Mouse (Mus musculus) embryonic facial prominence, embryonic 15.5 days (tissue): ENCODE measurements around the gene Ptprt. TPM values are rescaled to one million over a fixed set of nuclear protein-coding genes. Genes with fewer than 3 reads are reported as not detected.
A peak's percentile ranks its signal among the peaks of the same experiment; 100 is the strongest.
"Not testable (repeated sequence)": the region's sequence is repeated elsewhere in the genome, so short reads cannot be mapped to it uniquely, and the experiment has no call there.

Source experiments
- ATAC-seq: fragments of 200-750 bp; cut with Nextera tagmentation; 2 replicates; pipeline ENCODE4 v1.8.0; 2017; ENCODE audit warnings: low read depth, moderate TSS enrichment; ENCODE audit not compliant: insufficient number of reproducible peaks, low FRiP score, low TSS enrichment
- H3K27ac ChIP-seq: fragments of 300-500 bp; sonication (generic); replicated peaks from 2 replicates; pipeline ENCODE4 v1.5.1; 2015; ENCODE audit warnings: mild to moderate bottlenecking, inconsistent platforms
- H3K27me3 ChIP-seq: fragments of 300-500 bp; sonication (generic); 2 replicates; pipeline ENCODE4 v1.6.1; 2015; ENCODE audit warnings: inconsistent platforms
- H3K36me3 ChIP-seq: fragments of 300-500 bp; sonication (generic); 2 replicates; pipeline ENCODE4 v1.6.1; 2015; ENCODE audit warnings: mild to moderate bottlenecking, inconsistent platforms
- H3K4me1 ChIP-seq: fragments of 300-500 bp; sonication (generic); 2 replicates; pipeline ENCODE4 v1.6.1; 2015; ENCODE audit warnings: inconsistent platforms
- H3K4me2 ChIP-seq: fragments of 300-500 bp; sonication (generic); replicated peaks from 2 replicates; pipeline ENCODE4 v1.6.1; 2015; ENCODE audit warnings: mild to moderate bottlenecking, inconsistent platforms
- H3K4me3 ChIP-seq: fragments of 300-500 bp; sonication (generic); replicated peaks from 2 replicates; pipeline ENCODE4 v1.5.1; 2015; ENCODE audit warnings: mild to moderate bottlenecking, inconsistent platforms
- H3K9ac ChIP-seq: fragments of 300-500 bp; sonication (generic); 2 replicates; pipeline ENCODE4 v1.6.1; 2015; ENCODE audit warnings: inconsistent platforms
- H3K9me3 ChIP-seq: fragments of 300-500 bp; sonication (generic); replicated peaks from 2 replicates; pipeline ENCODE4 v1.6.1; 2016; ENCODE audit warnings: inconsistent platforms
- WGBS: fragments of 180-500 bp; shearing (Covaris S2); methylation state at CpG from one replicate; pipeline ENCODE4 v1.1.7; 2015; 5-methylcytosine and 5-hydroxymethylcytosine counted together
- polyA plus RNA-seq: library from polyadenylated mRNA; unstranded; fragments of >200 nt; fragmentation: Nextera tagmentation; extraction: Ambion mirVana; gene quantifications from 2 replicates; pipeline ENCODE4 v1.2.1, GENCODE M21; 2015

The Ptprt gene
- polyA plus RNA-seq, 1 experiment from 2014 or later, result 2.6 TPM

- no peaks in the 10 kb centered on the region for H3K9me3 ChIP-seq
- H3K4me3 ChIP-seq, result no peak overlapping the region
- no peaks in the 10 kb centered on the region for H3K27me3 ChIP-seq
- H3K27ac ChIP-seq, result no peak overlapping the region
- no peak overlapping the region for H3K9ac ChIP-seq
- no peaks in the 10 kb centered on the region for H3K36me3 ChIP-seq
- 48% methylated on average over 5 of the region's 5 CpGs for WGBS
- ATAC-seq, result no peak
- H3K4me1 ChIP-seq, result no peaks in the 10 kb centered on the region
- no peak overlapping the region for H3K4me2 ChIP-seq
These were observed 1144.0 kb downstream of the Ptprt start for GRCm38 (mm10) chr2:161516921-161517320.

GRCm38 (mm10) chr2:161513256-161513655 lies 1147.7 kb downstream of the Ptprt start:
- H3K4me2 ChIP-seq, result no peak overlapping the region
- H3K9ac ChIP-seq, result no peak overlapping the region
- 74% methylated on average over 1 of the region's 1 CpGs for WGBS
- no peak overlapping the region for H3K4me3 ChIP-seq
- no peak for ATAC-seq
- no peaks in the 10 kb centered on the region for H3K27me3 ChIP-seq
- H3K4me1 ChIP-seq, result 0 out of 2 replicates have a peak, but pooled peaks cover 3% of the 10 kb centered on the region
- no peaks in the 10 kb centered on the region for H3K9me3 ChIP-seq
- no peaks in the 10 kb centered on the region for H3K36me3 ChIP-seq
- H3K27ac ChIP-seq, result no peak overlapping the region

DNA sequence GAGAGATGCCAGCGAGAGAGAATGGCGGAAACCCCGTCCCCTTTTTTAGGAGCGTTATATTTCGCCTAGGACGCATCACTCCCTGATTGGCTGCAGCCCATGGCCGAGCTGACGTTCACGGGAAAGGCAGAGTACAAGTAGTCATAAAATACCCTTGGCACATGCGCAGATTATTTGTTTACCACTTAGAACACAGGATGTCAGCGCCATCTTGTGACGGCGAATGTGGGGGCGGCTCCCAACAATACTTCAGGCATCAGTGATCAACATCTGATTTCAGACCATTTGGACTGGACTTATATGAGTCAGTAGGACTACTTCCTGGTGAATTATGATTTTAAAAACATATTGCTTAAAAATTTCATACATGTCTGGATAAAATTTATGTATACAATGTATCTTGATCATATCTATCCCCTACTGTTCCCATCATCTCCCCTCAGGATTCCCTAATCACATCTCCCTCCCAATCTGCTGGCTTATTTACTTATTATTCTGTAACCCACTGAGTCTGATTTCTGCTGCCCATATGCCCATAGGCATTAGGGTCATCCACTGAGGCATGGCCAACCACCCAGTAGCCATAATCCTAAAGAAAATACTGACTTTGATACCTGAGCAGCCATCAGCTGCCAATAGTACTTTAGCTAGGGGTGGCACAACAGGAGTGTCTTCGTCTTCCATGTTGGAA lies 1148.9 kb downstream of the Ptprt start:
- not testable (repeated sequence) for H3K36me3 ChIP-seq, H3K9me3 ChIP-seq, H3K4me3 ChIP-seq, H3K27ac ChIP-seq, ATAC-seq, H3K4me1 ChIP-seq, H3K27me3 ChIP-seq, H3K9ac ChIP-seq, H3K4me2 ChIP-seq
- 13% methylated on average over 6 of the region's 15 CpGs for WGBS

DNA sequence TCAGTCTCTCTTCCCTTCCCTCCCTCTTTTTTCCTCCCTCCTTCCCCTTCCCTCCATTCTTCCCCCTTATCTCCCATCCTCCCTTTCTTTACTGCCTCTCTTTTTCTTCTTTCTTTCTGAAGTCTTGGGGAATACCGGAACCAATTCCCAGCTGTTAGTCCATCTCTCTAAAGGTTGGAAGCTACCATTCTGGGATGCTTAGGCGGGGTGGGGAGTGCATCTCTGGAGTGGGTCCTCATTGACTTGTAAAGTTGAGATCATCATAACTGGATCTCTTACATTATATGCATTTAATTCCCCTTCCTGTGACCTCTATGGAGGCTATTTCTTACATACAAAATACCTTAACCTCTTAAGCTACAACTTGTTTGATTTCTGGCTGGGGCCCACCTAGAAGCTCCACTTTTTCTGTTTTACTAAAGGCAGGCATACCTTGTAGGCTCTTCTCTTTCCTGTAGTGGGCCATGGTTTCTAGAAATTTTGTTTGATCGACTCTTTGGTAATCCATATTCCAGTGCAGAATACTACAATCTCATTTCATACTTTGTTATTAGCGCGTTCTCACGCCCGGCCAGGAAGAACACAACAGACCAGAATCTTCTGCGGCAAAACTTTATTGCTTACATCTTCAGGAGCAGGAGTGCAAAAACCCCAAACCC lies 1149.7 kb downstream of the Ptprt start:
- no peak overlapping the region for H3K9ac ChIP-seq
- no peaks in the 10 kb centered on the region for H3K27me3 ChIP-seq
- ATAC-seq, result no peak
- no peaks in the 10 kb centered on the region for H3K36me3 ChIP-seq
- 0 out of 2 replicates have a peak, but pooled peaks cover 3% of the 10 kb centered on the region for H3K4me1 ChIP-seq
- 14% methylated on average over 8 of the region's 8 CpGs for WGBS
- no peaks in the 10 kb centered on the region for H3K9me3 ChIP-seq
- H3K4me2 ChIP-seq, result peak overlapping the region; percentile 51
- peak overlapping the region; percentile 43 for H3K4me3 ChIP-seq
- H3K27ac ChIP-seq, result no peak overlapping the region

DNA sequence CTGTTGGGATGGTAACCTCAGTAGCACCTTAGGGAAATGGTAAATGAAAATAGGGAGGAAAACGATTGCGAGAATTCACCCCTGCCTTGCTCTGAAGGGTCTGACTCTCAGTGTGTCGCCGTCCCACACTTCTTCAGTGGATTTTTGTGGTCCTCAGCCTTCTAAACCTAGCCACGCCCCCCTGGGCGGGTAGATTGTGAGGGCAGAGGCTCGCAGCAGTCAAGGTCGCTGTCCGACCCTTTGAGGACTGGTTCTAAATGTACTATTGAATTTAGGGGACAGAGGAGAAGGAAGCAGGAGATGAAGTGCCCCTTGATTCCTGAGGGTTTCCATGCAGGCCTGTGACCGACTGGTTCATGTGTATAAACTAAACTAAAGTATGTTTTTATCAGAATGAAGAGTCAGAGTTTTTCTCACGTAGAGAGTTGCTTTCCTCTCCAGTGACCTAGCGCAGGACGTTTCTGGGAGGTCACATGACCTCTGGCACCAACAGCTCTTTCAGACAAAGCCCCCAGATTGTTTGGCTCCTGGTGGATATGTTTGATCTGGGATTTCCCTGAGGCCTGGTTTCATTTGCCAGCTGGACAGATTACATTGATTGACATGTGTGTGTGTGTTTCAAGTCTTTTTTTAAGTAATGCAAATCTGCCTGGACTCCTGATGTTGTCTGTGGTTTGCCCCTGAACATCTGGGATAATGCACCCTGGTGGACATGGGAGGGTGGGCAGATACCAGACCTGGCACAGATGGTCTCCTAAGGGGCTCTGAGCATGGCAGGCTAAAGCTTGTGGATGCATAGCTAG lies 1161.6 kb downstream of the Ptprt start:
- Histone ChIP-seq H3K4me1 (peaks cover 7% of the 10 kb centered on the region), H3K36me3 (no peaks in the 10 kb centered on the region), H3K27ac (no peak overlapping the region), H3K27me3 (no peaks in the 10 kb centered on the region), H3K9me3 (no peaks in the 10 kb centered on the region), H3K4me2 (peak overlapping the region; percentile 46), H3K4me3 (peak overlapping the region; percentile 23; the same call in 1 of the 2 replicates), H3K9ac (no peak overlapping the region)
- no peak for ATAC-seq
- 5% methylated on average over 13 of the region's 13 CpGs for WGBS

- H3K27me3 ChIP-seq, result no peaks in the 10 kb centered on the region
- H3K27ac ChIP-seq, result no peak overlapping the region
- peak overlapping the region; percentile 46 for H3K4me2 ChIP-seq
- peaks cover 7% of the 10 kb centered on the region for H3K4me1 ChIP-seq
- 16% methylated on average over 13 of the region's 13 CpGs for WGBS
- ATAC-seq, result no peak
- no peaks in the 10 kb centered on the region for H3K9me3 ChIP-seq
- H3K9ac ChIP-seq, result no peak overlapping the region
- no peaks in the 10 kb centered on the region for H3K36me3 ChIP-seq
- H3K4me3 ChIP-seq, result peak overlapping the region; percentile 23; the same call in 1 of the 2 replicates
These were observed 1162.4 kb downstream of the Ptprt start for GRCm38 (mm10) chr2:161498449-161499096.

- H3K9ac ChIP-seq, result no peak overlapping the region
- no peak overlapping the region for H3K4me3 ChIP-seq
- H3K27me3 ChIP-seq, result no peaks in the 10 kb centered on the region
- H3K4me2 ChIP-seq, result no peak overlapping the region
- no peak for ATAC-seq
- no peak overlapping the region for H3K27ac ChIP-seq
- 68% methylated on average over 1 of the region's 1 CpGs for WGBS
- no peaks in the 10 kb centered on the region for H3K4me1 ChIP-seq
- H3K9me3 ChIP-seq, result no peaks in the 10 kb centered on the region
- H3K36me3 ChIP-seq, result no peaks in the 10 kb centered on the region
These were observed 1179.2 kb downstream of the Ptprt start for GRCm38 (mm10) chr2:161481741-161482140.

DNA sequence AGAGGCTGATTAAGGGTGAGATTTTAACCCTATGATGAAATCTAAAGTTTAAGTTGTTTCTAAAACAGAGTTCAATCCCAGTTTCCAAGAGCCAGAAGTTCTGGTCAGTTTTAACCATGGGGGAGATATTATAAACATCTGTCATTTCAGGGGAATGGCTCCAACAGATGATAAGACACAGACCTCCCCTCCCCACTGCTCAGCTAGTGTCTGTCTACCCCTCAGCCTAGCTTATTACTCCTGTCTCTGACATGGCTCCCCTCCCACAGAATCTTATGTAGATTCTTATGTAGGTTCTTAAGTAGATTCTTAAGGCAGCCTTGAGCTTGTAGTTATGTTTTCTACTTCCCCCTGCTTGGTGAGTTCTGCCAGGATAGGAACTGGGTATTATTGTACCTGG lies 1180.5 kb downstream of the Ptprt start:
- H3K27ac ChIP-seq, result no peak overlapping the region
- no peak overlapping the region for H3K9ac ChIP-seq
- no peak for ATAC-seq
- H3K27me3 ChIP-seq, result no peaks in the 10 kb centered on the region
- no peak overlapping the region for H3K4me3 ChIP-seq
- H3K9me3 ChIP-seq, result no peaks in the 10 kb centered on the region
- no peaks in the 10 kb centered on the region for H3K4me1 ChIP-seq
- no peak overlapping the region for H3K4me2 ChIP-seq
- no peaks in the 10 kb centered on the region for H3K36me3 ChIP-seq
